Mouse (Mus musculus) midbrain, embryonic 14.5 days (tissue): ENCODE results near the gene Rbm25. TPM values are rescaled to one million over a fixed set of nuclear protein-coding genes. Genes with fewer than 3 reads are reported as not detected.

Experiments
- ATAC-seq: fragments of 200-750 bp; cut with Nextera tagmentation; 2 replicates; pipeline ENCODE4 v1.8.0; 2017; ENCODE audit warnings: moderate number of reproducible peaks, moderate library complexity; ENCODE audit not compliant: low FRiP score, low TSS enrichment
- DNase-seq: peaks from one replicate; pipeline ENCODE4 v3.0.0-alpha.2; 2015
- H3K27ac ChIP-seq: fragments of 300-500 bp; sonication (generic); replicated peaks from 2 replicates; pipeline ENCODE4 v1.5.1; 2014; ENCODE audit warnings: mild to moderate bottlenecking, low read depth, low read length, moderate library complexity
- H3K27me3 ChIP-seq: fragments of 300-500 bp; sonication (generic); 2 replicates; pipeline ENCODE4 v1.6.1; 2014; ENCODE audit warnings: low read length, control low read depth, mixed read lengths; ENCODE audit not compliant: control insufficient read depth, insufficient read depth
- H3K36me3 ChIP-seq: fragments of 300-500 bp; sonication (generic); 2 replicates; pipeline ENCODE4 v1.6.1; 2014; ENCODE audit warnings: low read length, control low read depth; ENCODE audit not compliant: control insufficient read depth, insufficient read depth
- H3K4me1 ChIP-seq: fragments of 300-500 bp; sonication (generic); 2 replicates; pipeline ENCODE4 v1.6.1; 2014; ENCODE audit warnings: mild to moderate bottlenecking, antibody characterized with exemption, low read length, control low read depth; ENCODE audit not compliant: control insufficient read depth, insufficient read depth
- H3K4me2 ChIP-seq: fragments of 300-500 bp; sonication (generic); 2 replicates; pipeline ENCODE4 v1.6.1; 2014; ENCODE audit warnings: mild to moderate bottlenecking, low read length, moderate library complexity
- H3K4me3 ChIP-seq: fragments of 300-500 bp; sonication (generic); replicated peaks from 2 replicates; pipeline ENCODE4 v1.5.1; 2014; ENCODE audit warnings: low read depth, low read length
- H3K9ac ChIP-seq: fragments of 300-500 bp; sonication (generic); replicated peaks from 2 replicates; pipeline ENCODE4 v1.6.1; 2014; ENCODE audit warnings: mild to moderate bottlenecking, low read length, moderate library complexity
- H3K9me3 ChIP-seq: fragments of 300-500 bp; sonication (generic); 2 replicates; pipeline ENCODE4 v1.6.1; 2016; ENCODE audit warnings: low read length, control low read depth, mixed read lengths; ENCODE audit not compliant: control insufficient read depth
- WGBS: fragments of 180-500 bp; shearing (Covaris S2); extraction: QIAGEN DNeasy Blood & Tissue Kit; methylation state at CpG from one replicate; pipeline ENCODE4 v1.1.7; 2014; 5-methylcytosine and 5-hydroxymethylcytosine counted together
- polyA plus RNA-seq: library from polyadenylated mRNA; unstranded; fragments of >200 nt; fragmentation: Nextera tagmentation; extraction: Ambion mirVana; gene quantifications from 2 replicates; pipeline ENCODE4 v1.2.1, GENCODE M21; 2014

Gene Rbm25
- polyA plus RNA-seq, 1 experiment from 2014 or later: 227 TPM

- ATAC-seq (no peak), DNase-seq (no peak)
- Histone ChIP-seq H3K4me3 (no peak overlapping the region), H3K9me3 (no peaks in the 10 kb centered on the region), H3K27ac (no peak overlapping the region), H3K4me2 (no peak overlapping the region), H3K27me3 (no peaks in the 10 kb centered on the region), H3K36me3 (peaks cover 84% of the 10 kb centered on the region), H3K9ac (no peak overlapping the region), H3K4me1 (no peaks in the 10 kb centered on the region)
- 76% methylated on average over 3 of the region's 3 CpGs for WGBS
These were observed 92.0 kb downstream of the Rbm25 start for GRCm38 (mm10) chr12:83723037-83723436.

GRCm38 (mm10) chr12:83726510-83727308, 95.7 kb downstream of the Rbm25 start:
- Histone ChIP-seq H3K27me3 (no peaks in the 10 kb centered on the region), H3K27ac (no peak overlapping the region), H3K4me1 (no peaks in the 10 kb centered on the region), H3K36me3 (peaks cover 93% of the 10 kb centered on the region), H3K9me3 (no peaks in the 10 kb centered on the region), H3K9ac (no peak overlapping the region), H3K4me2 (no peak overlapping the region), H3K4me3 (no peak overlapping the region)
- 95% methylated on average over 12 of the region's 12 CpGs for WGBS
- ATAC-seq: no peak
- no peak for DNase-seq

- H3K4me1 ChIP-seq: no peaks in the 10 kb centered on the region
- no peaks in the 10 kb centered on the region for H3K9me3 ChIP-seq
- H3K36me3 ChIP-seq: peaks cover 96% of the 10 kb centered on the region
- no peak overlapping the region for H3K9ac ChIP-seq
- 98% methylated on average over 5 of the region's 5 CpGs for WGBS
- no peak overlapping the region for H3K4me3 ChIP-seq
- H3K27me3 ChIP-seq: no peaks in the 10 kb centered on the region
- ATAC-seq (no peak), DNase-seq (no peak)
- no peak overlapping the region for H3K27ac ChIP-seq
- H3K4me2 ChIP-seq: no peak overlapping the region
These were observed 101.2 kb downstream of the Rbm25 start for GRCm38 (mm10) chr12:83732225-83732624.

Other genes starting within 250 kb of the Rbm25 start
- 28.9 and 30.1 TPM in 2 replicates for gene Dpf3, start 143.5 kb upstream of the Rbm25 start, polyA plus RNA-seq
- gene Dcaf4, start 110.8 kb upstream of the Rbm25 start, polyA plus RNA-seq: 40.8 and 41.4 TPM in 2 replicates
- gene Zfyve1, start 34.0 kb upstream of the Rbm25 start, polyA plus RNA-seq: 25.8 and 27.5 TPM in 2 replicates
- gene Psen1, start 56.9 kb downstream of the Rbm25 start, polyA plus RNA-seq: 66.8 and 77.9 TPM in 2 replicates
- 0.11 and 0.24 TPM in 2 replicates for gene Papln, start 132.4 kb downstream of the Rbm25 start, polyA plus RNA-seq